Mouse (Mus musculus) embryonic fibroblast, embryonic 13.5 days (primary cell): ENCODE measurements at regions not wholly inside any gene's neighbourhood (a gene's known extent, or its start where the extent isn't known, plus 50 kb on each side); places are given as distances from the start of the nearest gene placed in this dataset.

Experiments
- H3K27ac ChIP-seq: 2 replicates; pipeline ENCODE4 v1.5.1; 2012; ENCODE audit warnings: low read length, control low read depth, inconsistent platforms; ENCODE audit not compliant: insufficient read depth
- H3K4me1 ChIP-seq: 2 replicates; pipeline ENCODE4 v1.6.1; 2011; ENCODE audit warnings: low read length; ENCODE audit not compliant: control insufficient read depth, insufficient read depth
- H3K4me3 ChIP-seq: 2 replicates; pipeline ENCODE4 v1.5.1; 2011; ENCODE audit warnings: mild to moderate bottlenecking, control low read depth, low read length; ENCODE audit not compliant: insufficient read depth
- CTCF ChIP-seq: IDR thresholded peaks from 2 replicates; pipeline ENCODE4 v1.5.1; 2011; ENCODE audit warnings: mild to moderate bottlenecking, control low read depth, low read length, moderate library complexity, borderline replicate concordance; ENCODE audit not compliant: insufficient read depth
- POLR2A ChIP-seq: IDR thresholded peaks from 2 replicates; pipeline ENCODE4 v1.6.1; 2011; ENCODE audit warnings: low read depth, mild to moderate bottlenecking, control low read depth, low read length, moderate library complexity

GRCm38 (mm10) chr3:53341304-53342206 is 121.6 kb downstream of the Nhlrc3 start:
- TF ChIP-seq CTCF (no peak), POLR2A (no peak)
- Histone ChIP-seq H3K27ac (no peak overlapping the region), H3K4me1 (no peaks in the 10 kb centered on the region), H3K4me3 (no peak overlapping the region)

- Histone ChIP-seq H3K27ac (no peak overlapping the region), H3K4me3 (no peak overlapping the region), H3K4me1 (no peaks in the 10 kb centered on the region)
- TF ChIP-seq POLR2A, result no peak
- no peak for TF ChIP-seq CTCF
Measured at GRCm38 (mm10) chr3:53338571-53338970, 124.6 kb downstream of the Nhlrc3 start.

- no peak overlapping the region for H3K4me3 ChIP-seq
- TF ChIP-seq CTCF (no peak), POLR2A (no peak)
- no peak overlapping the region for H3K27ac ChIP-seq
- no peaks in the 10 kb centered on the region for H3K4me1 ChIP-seq
Measured at GRCm38 (mm10) chr3:53334051-53334450, 129.1 kb downstream of the Nhlrc3 start.

GRCm38 (mm10) chr3:53329528-53329927 is 133.6 kb downstream of the Nhlrc3 start:
- no peak for TF ChIP-seq POLR2A
- no peak for TF ChIP-seq CTCF
- Histone ChIP-seq H3K27ac (no peak overlapping the region), H3K4me3 (no peak overlapping the region), H3K4me1 (no peaks in the 10 kb centered on the region; the same call in 1 of the 2 replicates)

- Histone ChIP-seq H3K27ac (no peak overlapping the region), H3K4me3 (no peak overlapping the region), H3K4me1 (peaks cover 2% of the 10 kb centered on the region)
- TF ChIP-seq POLR2A (no peak), CTCF (no peak)
Measured at GRCm38 (mm10) chr3:53327424-53327823, 135.7 kb downstream of the Nhlrc3 start.

GRCm38 (mm10) chr3:53326967-53327366 is 136.2 kb downstream of the Nhlrc3 start:
- Histone ChIP-seq H3K27ac (no peak overlapping the region), H3K4me3 (no peak overlapping the region), H3K4me1 (peaks cover 2% of the 10 kb centered on the region)
- TF ChIP-seq CTCF (no peak), POLR2A (no peak)

GRCm38 (mm10) chr3:53325080-53325479 is 138.1 kb downstream of the Nhlrc3 start:
- Histone ChIP-seq H3K4me1 (peaks cover 2% of the 10 kb centered on the region), H3K27ac (no peak overlapping the region), H3K4me3 (no peak overlapping the region)
- TF ChIP-seq CTCF (no peak), POLR2A (no peak)

GRCm38 (mm10) chr3:53324386-53324785 is 138.7 kb downstream of the Nhlrc3 start:
- no peak for TF ChIP-seq POLR2A
- no peak for TF ChIP-seq CTCF
- no peak overlapping the region for H3K4me3 ChIP-seq
- peaks cover 2% of the 10 kb centered on the region for H3K4me1 ChIP-seq
- H3K27ac ChIP-seq, result no peak overlapping the region

GRCm38 (mm10) chr3:53315449-53315848 is 147.7 kb downstream of the Nhlrc3 start:
- Histone ChIP-seq H3K4me1 (no peaks in the 10 kb centered on the region), H3K4me3 (no peak overlapping the region), H3K27ac (no peak overlapping the region)
- TF ChIP-seq CTCF, result no peak
